Mouse (Mus musculus) bone marrow, adult 2 months (tissue): ENCODE results near the gene Acp7.

ENCODE experiments used
- CTCF ChIP-seq: fragments of 200-500 bp; IDR thresholded peaks from 2 replicates; pipeline ENCODE4 v1.5.1; 2011; ENCODE audit warnings: low read length, control low read depth; ENCODE audit not compliant: control insufficient read depth, insufficient read depth
- POLR2A ChIP-seq: fragments of 200-500 bp; IDR thresholded peaks from 2 replicates; pipeline ENCODE4 v1.6.1; 2011; ENCODE audit warnings: low read depth, mild to moderate bottlenecking, control low read depth, low read length, borderline replicate concordance; ENCODE audit not compliant: control insufficient read depth

- TF ChIP-seq POLR2A (no peak), CTCF (no peak)
Observed at GRCm38 (mm10) chr7:28576271-28576914, 54.7 kb downstream of the Acp7 start.
